ENCODE assay signal across 29 mouse cellular contexts in genomic region chr12:71535251-71535650, GRCm38 (mm10).
A peak's percentile ranks its signal among the peaks of the same experiment; 100 is the strongest.
DNase-seq lines count a peak whose midpoint lies in the region; ATAC-seq and TF ChIP-seq lines count a peak whose summit lies in the region.
"Had no signal": no experiment of that assay in that cellular context is flagged by ENCODE, and none has a peak within 500 bp of the region (broad histone marks: within the 10 kb centered on the region; RNA-seq: fewer than 3 reads in every experiment).

No protein-coding gene starts in this region.

- H3K9me3 ChIP-seq in forebrain, embryonic 13.5 days (replicated peaks), result no peaks in the 10 kb centered on the region
- H3K9me3 ChIP-seq in forebrain, embryonic 16.5 days (ENCODE audit: control insufficient read depth, low read length), result no peaks in the 10 kb centered on the region
- H3K9me3 ChIP-seq in hindbrain, embryonic 14.5 days (ENCODE audit: control insufficient read depth, low read length), result no peaks in the 10 kb centered on the region
- no peaks in the 10 kb centered on the region for H3K9me3 ChIP-seq in hindbrain, postnatal 0 days (ENCODE audit: low read length)
- no peaks in the 10 kb centered on the region for H3K9me3 ChIP-seq in neural tube, embryonic 14.5 days (ENCODE audit: control insufficient read depth, low read length)
- H3K9me3 ChIP-seq in neural tube, embryonic 15.5 days (replicated peaks), result no peaks in the 10 kb centered on the region
- H3K9me3 ChIP-seq: heart, embryonic 10.5 days; heart, embryonic 15.5 days; liver, embryonic 12.5 days had no signal

- no peak overlapping the region for H3K4me2 ChIP-seq in forebrain, embryonic 13.5 days
- no peak overlapping the region for H3K4me2 ChIP-seq in forebrain, embryonic 16.5 days (ENCODE audit: low read length)
- H3K4me2 ChIP-seq in hindbrain, embryonic 14.5 days (replicated peaks), result no peak overlapping the region
- no peak overlapping the region for H3K4me2 ChIP-seq in hindbrain, postnatal 0 days (ENCODE audit: low read depth, low read length)
- H3K4me2 ChIP-seq in neural tube, embryonic 14.5 days (ENCODE audit: low read depth, low read length), result no peak overlapping the region
- no peak overlapping the region for H3K4me2 ChIP-seq in neural tube, embryonic 15.5 days
- H3K4me2 ChIP-seq: heart, embryonic 15.5 days; liver, embryonic 12.5 days had no signal

- ATAC-seq in forebrain, embryonic 13.5 days, result no peak
- no peak for ATAC-seq in forebrain, embryonic 16.5 days
- ATAC-seq in hindbrain, embryonic 14.5 days (ENCODE audit: low FRiP score), result no peak
- no peak for ATAC-seq in hindbrain, postnatal 0 days
- ATAC-seq in neural tube, embryonic 14.5 days (ENCODE audit: low read depth), result no peak
- no peak for ATAC-seq in neural tube, embryonic 15.5 days (ENCODE audit: low FRiP score)
- ATAC-seq in frontal cortex, adult (ENCODE audit: low TSS enrichment), result no peak
- ATAC-seq: activated CD4-positive, CD25-positive, alpha-beta regulatory T cell, adult 4 months; CD4-positive, CD25-positive, alpha-beta regulatory T cell, adult 4 months; forebrain, postnatal 0 days; intestine, postnatal 0 days; liver, embryonic 12.5 days; liver, postnatal 0 days had no signal

- H3K27me3 ChIP-seq in forebrain, embryonic 13.5 days, result no peaks in the 10 kb centered on the region; the same call in 1 of the 2 replicates
- H3K27me3 ChIP-seq in forebrain, embryonic 16.5 days (replicated peaks; ENCODE audit: control insufficient read depth, insufficient read depth, low read length), result no peaks in the 10 kb centered on the region
- no peaks in the 10 kb centered on the region for H3K27me3 ChIP-seq in hindbrain, embryonic 14.5 days (ENCODE audit: control insufficient read depth, insufficient read depth, low read length)
- H3K27me3 ChIP-seq in hindbrain, postnatal 0 days (ENCODE audit: insufficient read depth, low read length), result no peaks in the 10 kb centered on the region
- no peaks in the 10 kb centered on the region for H3K27me3 ChIP-seq in neural tube, embryonic 14.5 days (ENCODE audit: control insufficient read depth, insufficient read depth, low read length)
- H3K27me3 ChIP-seq in neural tube, embryonic 15.5 days (replicated peaks), result no peaks in the 10 kb centered on the region
- H3K27me3 ChIP-seq: heart, embryonic 15.5 days; liver, embryonic 12.5 days had no signal

- H3K4me3 ChIP-seq in forebrain, embryonic 13.5 days, result no peak overlapping the region
- H3K4me3 ChIP-seq in forebrain, embryonic 16.5 days (replicated peaks; ENCODE audit: low read length), result no peak overlapping the region
- no peak overlapping the region for H3K4me3 ChIP-seq in hindbrain, embryonic 14.5 days (replicated peaks; ENCODE audit: low read length)
- no peak overlapping the region for H3K4me3 ChIP-seq in hindbrain, postnatal 0 days (ENCODE audit: low read length)
- H3K4me3 ChIP-seq in neural tube, embryonic 14.5 days (ENCODE audit: low read depth, low read length), result no peak overlapping the region
- no peak overlapping the region for H3K4me3 ChIP-seq in neural tube, embryonic 15.5 days (replicated peaks)
- H3K4me3 ChIP-seq: erythroblast, embryonic 14.5 days; heart, embryonic 10.5 days; heart, embryonic 15.5 days; liver, embryonic 12.5 days had no signal

- WGBS in forebrain, embryonic 13.5 days, result 94% methylated on average over 6 of the region's 6 CpGs
- 95% methylated on average over 6 of the region's 6 CpGs for WGBS in forebrain, embryonic 16.5 days
- 97% methylated on average over 6 of the region's 6 CpGs for WGBS in hindbrain, embryonic 14.5 days
- WGBS in hindbrain, postnatal 0 days, result 98% methylated on average over 6 of the region's 6 CpGs
- 98% methylated on average over 6 of the region's 6 CpGs for WGBS in neural tube, embryonic 14.5 days
- WGBS in neural tube, embryonic 15.5 days, result 96% methylated on average over 6 of the region's 6 CpGs

- no peak for DNase-seq in hindbrain, embryonic 14.5 days (ENCODE audit: low spot score)
- DNase-seq in hindbrain, postnatal 0 days (ENCODE audit: low spot score), result no peak
- DNase-seq in adrenal gland, postnatal 4 days (ENCODE audit: low spot score in 2 of 2), result no peak
- DNase-seq: adrenal gland, adult 2 months; cerebellum, adult 2 months; cerebellum, postnatal 14 days; forebrain, postnatal 0 days; gastrocnemius, postnatal 10 days; kidney, adult 9 months; kidney, postnatal 10 days; layer of hippocampus, postnatal 36 days; left cerebral cortex, postnatal 4 days; liver, postnatal 0 days; lung, postnatal 36 days; right cerebral cortex, adult 18-20 months; right cerebral cortex, postnatal 4 days; thymus, postnatal 14 days had no signal

- H3K36me3 ChIP-seq in forebrain, embryonic 13.5 days (ENCODE audit: poor library complexity, severe bottlenecking), result no peaks in the 10 kb centered on the region
- H3K36me3 ChIP-seq in forebrain, embryonic 16.5 days (ENCODE audit: control insufficient read depth, insufficient read depth), result no peaks in the 10 kb centered on the region
- no peaks in the 10 kb centered on the region for H3K36me3 ChIP-seq in hindbrain, embryonic 14.5 days (replicated peaks; ENCODE audit: control insufficient read depth, insufficient read depth)
- no peaks in the 10 kb centered on the region for H3K36me3 ChIP-seq in hindbrain, postnatal 0 days (ENCODE audit: insufficient read depth, low read length)
- H3K36me3 ChIP-seq in neural tube, embryonic 14.5 days (ENCODE audit: control insufficient read depth, insufficient read depth, low read length), result no peaks in the 10 kb centered on the region
- no peaks in the 10 kb centered on the region for H3K36me3 ChIP-seq in neural tube, embryonic 15.5 days
- H3K36me3 ChIP-seq: heart, embryonic 10.5 days; heart, embryonic 15.5 days; liver, embryonic 12.5 days had no signal

- H3K9ac ChIP-seq in forebrain, embryonic 13.5 days, result no peak overlapping the region
- H3K9ac ChIP-seq in forebrain, embryonic 16.5 days (replicated peaks; ENCODE audit: low read depth, low read length), result no peak overlapping the region
- H3K9ac ChIP-seq in hindbrain, embryonic 14.5 days, result no peak overlapping the region
- no peak overlapping the region for H3K9ac ChIP-seq in hindbrain, postnatal 0 days (replicated peaks; ENCODE audit: low read length)
- no peak overlapping the region for H3K9ac ChIP-seq in neural tube, embryonic 14.5 days (replicated peaks; ENCODE audit: low read depth, low read length)
- no peak overlapping the region for H3K9ac ChIP-seq in neural tube, embryonic 15.5 days (replicated peaks)
- H3K9ac ChIP-seq: forebrain, postnatal 0 days; heart, embryonic 15.5 days; liver, embryonic 12.5 days; liver, postnatal 0 days had no signal

- H3K27ac ChIP-seq in forebrain, embryonic 13.5 days, result peak overlapping the region; percentile 80
- H3K27ac ChIP-seq in forebrain, embryonic 16.5 days (ENCODE audit: low read length), result no peak overlapping the region
- peak overlapping the region; percentile 91; the same call in 1 of the 2 replicates for H3K27ac ChIP-seq in hindbrain, embryonic 14.5 days
- no peak overlapping the region for H3K27ac ChIP-seq in hindbrain, postnatal 0 days
- peak overlapping the region; percentile 18; the same call in 1 of the 2 replicates for H3K27ac ChIP-seq in neural tube, embryonic 14.5 days (ENCODE audit: low read depth, low read length)
- no peak overlapping the region for H3K27ac ChIP-seq in neural tube, embryonic 15.5 days (replicated peaks)
- H3K27ac ChIP-seq: heart, embryonic 10.5 days; heart, embryonic 15.5 days; liver, embryonic 12.5 days had no signal

- peaks cover 28% of the 10 kb centered on the region for H3K4me1 ChIP-seq in forebrain, embryonic 13.5 days
- H3K4me1 ChIP-seq in forebrain, embryonic 16.5 days (replicated peaks; ENCODE audit: control insufficient read depth, insufficient read depth, low read length), result peaks cover 21% of the 10 kb centered on the region
- peaks cover 31% of the 10 kb centered on the region for H3K4me1 ChIP-seq in hindbrain, embryonic 14.5 days (replicated peaks; ENCODE audit: control insufficient read depth, insufficient read depth, low read length)
- peaks cover 15% of the 10 kb centered on the region for H3K4me1 ChIP-seq in hindbrain, postnatal 0 days (ENCODE audit: insufficient read depth, low read length)
- H3K4me1 ChIP-seq in neural tube, embryonic 14.5 days (ENCODE audit: control insufficient read depth, insufficient read depth, low read length), result peaks cover 17% of the 10 kb centered on the region
- H3K4me1 ChIP-seq in neural tube, embryonic 15.5 days, result peaks cover 35% of the 10 kb centered on the region
- H3K4me1 ChIP-seq: liver, embryonic 12.5 days had no signal

- no peak for TF ChIP-seq CTCF in hindbrain, postnatal 0 days (IDR thresholded peaks at IDR 0.05; ENCODE audit: low read depth)

Comparison
In these comparisons a context has a peak if more than half of its experiments do, and no peak if none do; other contexts are left out.
1. H3K27ac ChIP-seq: peak in forebrain, embryonic 13.5 days (single experiment), hindbrain, embryonic 14.5 days (single experiment) and neural tube, embryonic 14.5 days (single experiment); none in forebrain, embryonic 16.5 days (single experiment), hindbrain, postnatal 0 days (single experiment) and neural tube, embryonic 15.5 days (single experiment).